Mouse (Mus musculus): ENCODE measurements around the gene Cyp24a1.
"Not testable (repeated sequence)": the region's sequence is repeated elsewhere in the genome, so short reads cannot be mapped to it uniquely, and the experiment has no call there.

The Cyp24a1 gene

DNA sequence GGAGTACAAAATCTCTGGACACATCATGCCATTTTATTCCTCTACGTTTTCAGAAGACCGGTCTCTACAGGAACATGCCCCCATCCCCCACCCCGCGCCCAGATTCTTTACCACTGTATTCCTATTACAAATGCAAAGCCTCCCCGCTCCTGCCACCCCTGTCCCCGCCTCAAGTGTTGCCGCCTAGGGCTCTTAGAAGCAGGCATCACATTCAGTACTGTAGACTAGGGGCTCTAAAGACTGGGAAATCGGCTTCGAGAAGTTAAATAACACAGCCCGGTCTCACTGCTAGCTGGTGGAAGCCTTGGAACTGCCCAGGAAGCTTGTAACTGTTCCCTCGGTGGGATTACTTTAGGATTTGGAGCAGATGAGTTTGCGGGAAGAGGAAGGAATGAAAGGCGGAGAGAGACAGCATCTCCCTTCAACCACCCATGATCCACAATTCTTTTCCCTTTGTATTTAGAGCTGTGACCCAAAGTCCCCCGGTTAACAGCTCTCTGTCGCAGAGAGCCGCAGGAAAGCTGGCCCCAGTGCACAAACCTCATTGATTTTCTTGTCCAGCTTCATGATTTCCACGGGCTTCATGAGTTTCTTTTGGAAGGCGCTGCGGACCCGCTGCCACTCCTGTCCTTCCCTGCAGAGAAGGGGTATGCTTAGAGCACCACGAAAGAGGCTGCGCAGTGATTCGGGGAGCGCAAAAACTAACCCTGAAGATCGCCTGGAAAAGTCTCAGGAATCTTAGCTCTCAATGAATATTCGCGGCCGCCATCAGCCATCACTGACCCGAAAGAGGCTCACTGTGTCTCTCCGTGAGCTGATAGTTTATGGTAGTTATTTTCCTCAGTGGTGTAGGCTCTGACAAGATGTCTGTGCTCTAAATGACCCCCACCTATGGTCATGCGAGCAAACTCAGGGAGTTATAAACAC lies 1.9 kb downstream of the Cyp24a1 start:
- no peak for DNase-seq (ENCODE audit: low spot score)

DNA sequence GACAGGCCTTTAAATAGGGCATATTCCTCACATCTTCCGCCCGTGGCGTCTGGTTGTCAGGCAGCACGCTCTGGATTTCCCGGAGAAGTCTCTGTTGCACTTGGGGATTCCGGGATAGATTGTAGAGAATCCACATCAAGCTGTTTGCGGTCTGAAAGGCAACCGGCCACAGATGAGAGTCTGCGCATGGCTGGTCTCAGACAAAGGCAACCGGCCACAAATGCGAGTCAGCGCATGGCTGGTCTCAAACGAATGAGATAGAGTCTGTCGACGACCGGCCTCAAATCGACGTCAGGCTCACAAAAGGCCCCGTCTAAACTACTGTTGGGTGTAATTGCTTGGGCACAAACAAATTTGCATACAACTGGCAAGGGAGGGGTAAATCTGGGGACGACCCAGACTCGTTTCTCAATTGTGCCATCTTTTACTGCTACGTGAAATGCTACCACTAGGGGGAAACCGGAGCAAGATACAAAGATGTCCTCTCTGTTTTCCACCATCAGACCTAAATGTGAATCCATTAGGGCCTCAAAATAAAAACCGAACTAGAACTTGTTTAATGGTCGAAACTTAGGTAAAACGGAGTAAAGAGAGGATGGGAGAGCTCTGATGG lies 8.9 kb downstream of the Cyp24a1 start:
- DNase-seq (ENCODE audit: low spot score), result no peak

DNA sequence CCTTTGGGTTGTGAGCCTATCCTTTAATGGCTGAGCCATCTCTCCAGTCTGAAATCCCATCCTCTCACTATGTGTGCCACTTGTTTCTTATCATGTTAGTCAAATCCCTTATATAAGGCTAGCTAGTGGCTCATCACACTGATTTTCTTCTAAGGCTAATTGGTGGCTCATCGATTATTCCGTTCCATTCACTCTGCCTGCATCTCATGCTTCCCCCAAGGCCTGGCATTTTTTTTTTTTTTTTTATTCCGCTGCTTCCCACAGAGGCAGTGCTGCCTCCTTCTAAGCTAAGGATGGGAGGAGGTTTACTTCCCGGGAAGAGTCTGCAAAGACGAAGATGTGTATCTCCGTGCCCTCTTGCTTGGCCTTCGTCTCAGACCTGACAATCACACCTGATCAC lies 9.7 kb downstream of the Cyp24a1 start:
- no peak for DNase-seq (ENCODE audit: low spot score)

DNA sequence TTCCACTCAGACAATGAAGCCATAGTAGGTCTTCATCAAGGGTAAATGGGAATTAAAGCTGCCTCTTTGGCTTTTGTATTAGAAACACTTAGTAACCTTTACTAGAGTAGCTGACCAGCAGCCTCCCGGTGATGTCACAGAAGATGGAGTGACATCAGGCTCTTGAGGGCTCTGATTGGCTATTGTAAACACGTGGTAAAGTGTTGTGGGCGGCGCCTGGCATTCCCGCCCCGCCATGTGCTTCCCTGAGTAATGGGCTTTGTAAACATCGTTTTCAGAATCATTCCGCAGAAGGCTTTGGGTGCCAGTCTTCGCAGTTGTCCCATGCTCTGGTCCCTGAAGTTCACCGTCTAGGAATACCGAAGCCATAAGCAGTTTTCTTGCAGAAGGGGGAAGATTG lies 13.0 kb downstream of the Cyp24a1 start:
- DNase-seq (ENCODE audit: low spot score), result no peak

DNA sequence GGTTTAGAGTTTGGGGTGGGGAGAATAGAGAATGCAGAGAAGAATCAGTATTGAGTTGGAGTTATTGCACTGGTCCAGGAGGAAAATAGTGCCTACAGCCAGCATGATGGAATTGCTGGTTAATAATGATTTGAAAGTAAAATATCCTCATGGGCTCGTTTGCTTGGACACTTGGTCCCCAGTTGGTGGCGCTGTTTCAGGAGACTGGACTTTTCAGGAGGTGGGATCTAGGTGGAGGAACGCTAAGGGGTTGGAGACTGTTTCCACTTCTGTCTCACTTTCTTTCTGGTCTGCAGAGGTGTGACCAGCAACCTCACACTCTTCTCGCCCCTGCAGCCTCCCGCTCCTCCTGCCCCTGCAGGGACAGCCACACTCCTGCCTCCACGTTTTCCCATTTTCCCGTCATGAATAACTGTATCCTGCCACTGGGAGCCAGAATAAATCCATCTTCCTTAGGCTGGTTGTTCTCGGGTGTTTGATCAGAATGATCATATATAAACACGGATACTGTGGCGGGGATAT lies 14.9 kb downstream of the Cyp24a1 start:
- no peak for DNase-seq (ENCODE audit: low spot score)

DNA sequence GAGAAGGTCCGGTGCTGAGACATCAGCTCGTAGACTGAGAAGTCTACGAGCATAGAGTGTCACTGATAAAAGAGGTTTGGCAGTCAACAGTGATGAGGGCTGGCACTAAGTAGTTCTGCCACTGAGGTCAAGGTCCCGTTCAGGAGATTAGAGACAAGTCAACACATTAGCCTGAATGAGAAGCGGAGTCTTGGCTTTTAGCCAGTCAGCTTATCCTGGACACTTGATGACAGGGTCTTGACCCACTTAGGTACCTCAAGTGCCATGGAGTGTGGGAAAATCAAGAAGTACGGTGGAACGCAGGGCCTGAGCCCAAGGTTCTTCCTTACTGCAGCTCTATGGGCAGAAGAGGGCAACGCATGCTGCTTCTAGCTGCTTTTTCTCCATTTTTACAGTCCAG lies 20.3 kb downstream of the Cyp24a1 start:
- DNase-seq (ENCODE audit: low spot score), result no peak

DNA sequence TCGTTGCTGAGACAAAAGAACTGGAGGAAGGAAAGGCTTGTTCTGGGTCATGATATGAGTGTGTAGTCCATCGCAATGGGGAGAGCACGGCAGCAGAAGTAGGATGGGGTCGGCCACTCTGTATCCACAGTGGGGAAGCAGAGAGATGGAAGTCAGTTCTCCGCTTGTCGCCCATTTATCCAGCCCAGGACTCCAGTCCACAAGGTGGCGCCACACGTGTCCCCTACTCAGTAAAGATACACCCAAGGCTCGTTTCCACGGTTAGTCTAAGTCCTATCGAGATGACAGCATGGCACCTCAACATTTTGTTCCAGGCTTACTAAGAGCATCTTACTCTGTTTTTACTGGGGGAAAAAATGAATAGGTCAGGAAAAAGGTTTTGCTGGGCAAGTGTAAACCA lies 20.7 kb downstream of the Cyp24a1 start:
- DNase-seq (ENCODE audit: low spot score), result peak; percentile 4

DNA sequence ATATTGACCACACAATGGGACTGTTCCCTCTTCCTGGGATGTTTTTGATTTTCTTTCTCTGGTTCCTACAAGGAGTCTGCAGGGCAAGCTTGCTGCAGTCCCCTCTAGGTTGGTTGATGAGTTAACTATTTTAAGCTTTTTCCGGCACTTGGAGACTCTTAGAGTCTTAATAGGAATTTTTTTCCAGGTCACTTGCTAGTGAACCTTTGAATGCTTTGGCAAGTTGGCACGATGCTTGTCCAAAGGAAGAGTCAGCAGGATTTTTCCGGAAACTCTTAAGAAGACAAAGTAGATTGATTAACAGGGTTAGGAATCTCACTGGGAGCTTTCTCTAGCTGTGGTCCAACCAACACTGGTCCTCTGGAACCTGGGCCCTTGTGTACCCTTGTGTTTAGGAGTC lies 21.8 kb downstream of the Cyp24a1 start:
- DNase-seq (ENCODE audit: low spot score), result no peak

DNA sequence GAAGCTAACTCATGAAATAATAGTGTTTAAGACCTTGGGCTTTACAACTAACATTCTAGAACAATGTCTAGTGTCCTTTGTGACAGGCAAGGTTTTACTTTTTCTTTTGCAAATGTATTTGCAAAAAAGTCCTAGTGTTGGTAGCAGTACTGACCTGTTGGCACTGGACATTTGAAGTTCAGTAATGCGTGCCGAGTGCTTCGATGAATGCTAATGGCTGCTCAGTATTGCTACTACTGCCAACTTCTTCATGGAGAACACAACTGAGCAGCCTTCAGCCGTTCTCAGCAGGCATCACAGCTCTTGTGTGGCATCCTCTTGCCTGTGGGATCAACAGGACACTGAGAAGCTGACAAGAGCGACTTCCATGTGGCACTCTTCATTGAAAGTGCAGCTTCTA lies 22.8 kb downstream of the Cyp24a1 start:
- no peak for DNase-seq (ENCODE audit: low spot score)

DNA sequence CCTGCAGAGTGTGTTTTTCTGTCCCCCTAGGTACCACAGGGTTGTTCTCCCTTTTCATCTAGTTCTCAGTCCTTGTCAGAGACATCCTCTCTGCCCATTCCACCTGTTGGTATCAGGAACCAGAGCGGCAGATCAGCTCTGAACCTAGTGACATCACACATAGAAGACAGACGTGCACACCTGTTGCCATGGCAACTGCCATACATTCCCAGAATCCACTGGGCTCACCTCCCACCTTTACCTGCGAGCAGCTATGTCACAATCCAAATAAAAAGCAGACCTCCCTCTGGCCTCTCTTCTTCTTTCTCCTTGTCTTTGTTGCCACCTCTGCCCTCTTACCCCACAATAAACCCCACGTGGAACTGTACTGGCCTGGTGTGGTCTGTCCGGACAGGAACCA lies 26.4 kb downstream of the Cyp24a1 start:
- DNase-seq (ENCODE audit: low spot score), result no peak

DNA sequence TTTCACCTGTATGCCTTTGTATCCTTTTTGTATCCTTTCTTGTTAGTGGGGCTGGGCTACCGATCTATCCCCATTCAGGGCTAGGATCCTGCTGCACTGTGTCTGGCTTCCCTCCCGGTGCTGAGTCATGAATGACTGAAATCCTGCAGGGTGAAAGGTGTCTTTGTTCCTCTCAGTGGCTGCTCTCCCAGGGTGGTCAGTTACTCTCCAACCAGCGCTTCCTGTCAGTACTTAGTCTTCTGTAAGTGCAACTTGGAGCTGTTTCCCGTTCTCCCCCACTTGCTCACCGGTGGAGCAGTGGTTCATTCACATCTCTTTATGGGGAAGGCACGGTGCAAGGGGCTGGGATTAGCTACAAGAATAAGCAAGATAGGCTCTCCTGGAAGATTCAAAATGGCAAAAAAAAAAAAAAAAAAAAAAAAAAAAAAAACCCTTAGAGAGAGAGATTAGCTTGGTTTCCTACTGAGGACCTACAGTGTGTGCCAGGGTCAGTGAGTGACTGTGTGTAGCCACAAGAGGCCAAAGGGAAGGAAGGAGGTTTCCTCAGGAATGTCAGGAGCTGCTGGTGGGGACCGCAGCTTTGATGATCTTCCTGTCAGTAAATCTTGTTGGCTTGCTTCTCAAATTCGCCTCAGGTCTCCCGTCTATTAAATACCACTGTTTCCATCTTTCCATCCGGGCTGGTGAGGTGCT lies 27.2 kb downstream of the Cyp24a1 start:
- DNase-seq (ENCODE audit: low spot score), result no peak

DNA sequence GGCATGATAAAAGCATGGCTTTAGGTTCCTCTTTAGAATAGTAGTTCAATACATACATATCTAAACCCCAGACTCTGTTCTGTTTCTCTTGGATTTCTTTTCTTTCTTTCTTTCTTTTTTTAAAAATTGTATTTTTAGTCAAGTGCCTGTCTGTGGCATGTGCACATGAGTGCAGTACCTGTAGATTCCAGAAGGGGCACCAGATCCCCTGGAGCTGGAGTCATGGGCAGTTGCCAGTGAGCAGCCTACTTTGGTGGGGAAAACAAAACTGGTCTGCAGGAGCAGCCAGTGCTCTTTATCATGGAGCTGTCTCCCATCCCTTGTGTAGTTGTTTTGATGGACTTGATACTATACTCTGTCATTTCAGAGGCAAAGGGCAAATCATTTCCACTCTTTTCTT lies 28.9 kb downstream of the Cyp24a1 start:
- DNase-seq (ENCODE audit: low spot score), result peak; percentile 5

DNA sequence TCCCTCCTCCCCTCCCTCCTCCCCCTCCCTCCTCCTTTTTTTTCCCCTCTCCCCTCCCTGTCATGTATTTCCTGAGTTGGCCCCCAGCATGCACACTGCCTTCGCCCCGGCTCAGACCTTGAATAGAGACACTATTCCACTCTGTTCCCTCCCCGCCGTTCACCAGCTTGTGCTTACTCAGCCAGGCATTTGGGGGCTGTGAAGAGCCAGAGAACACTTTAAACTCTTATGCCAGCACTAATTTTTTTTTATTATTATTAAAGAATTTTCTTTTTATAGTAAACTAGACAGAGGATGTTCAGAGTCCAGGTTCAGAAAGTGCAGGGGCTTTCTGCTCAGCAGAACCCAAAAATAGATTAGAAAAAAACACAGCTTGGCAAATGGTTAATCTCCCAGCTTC lies 32.1 kb downstream of the Cyp24a1 start:
- DNase-seq (ENCODE audit: low spot score), result no peak

DNA sequence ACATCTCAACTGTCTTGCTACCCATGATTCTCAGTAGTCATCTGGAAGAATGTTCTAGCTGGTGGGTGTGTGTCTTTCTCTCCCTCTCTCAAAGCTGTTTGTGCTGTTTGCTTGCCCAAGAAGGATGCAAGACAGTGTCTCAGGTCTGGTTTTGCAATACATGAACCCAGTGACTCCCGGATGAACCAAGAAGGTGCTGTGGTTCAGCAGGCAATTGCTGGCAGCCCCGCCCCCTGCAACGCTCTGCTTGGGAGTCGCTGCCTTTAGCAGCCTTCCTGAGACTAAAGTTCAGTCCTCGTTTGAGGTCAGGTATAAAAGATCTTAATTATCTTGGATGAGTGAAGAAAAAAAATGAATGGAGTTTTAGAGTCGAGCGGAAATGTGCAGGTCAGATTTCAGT lies 35.3 kb downstream of the Cyp24a1 start:
- DNase-seq (ENCODE audit: low spot score), result no peak

DNA sequence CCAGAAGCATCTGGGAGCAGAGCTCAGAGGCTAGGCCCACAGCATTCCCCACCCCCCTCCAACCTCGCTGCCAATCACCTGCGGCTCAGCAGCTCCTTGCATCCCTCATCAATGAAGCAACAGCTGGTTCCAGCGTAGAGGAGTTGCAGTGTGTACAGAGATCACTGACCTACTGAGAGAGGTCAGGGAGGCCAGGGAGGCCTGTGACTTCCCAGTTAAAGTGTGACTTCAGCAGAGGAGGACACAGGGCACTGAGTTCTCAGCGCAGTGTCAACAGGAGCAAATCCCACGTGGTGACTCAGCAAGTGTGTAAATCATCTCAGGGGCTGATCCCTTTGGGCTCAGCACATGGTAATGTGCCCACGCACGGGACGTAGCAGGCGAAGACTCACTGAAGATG lies 37.1 kb downstream of the Cyp24a1 start:
- no peak for DNase-seq (ENCODE audit: low spot score)

DNA sequence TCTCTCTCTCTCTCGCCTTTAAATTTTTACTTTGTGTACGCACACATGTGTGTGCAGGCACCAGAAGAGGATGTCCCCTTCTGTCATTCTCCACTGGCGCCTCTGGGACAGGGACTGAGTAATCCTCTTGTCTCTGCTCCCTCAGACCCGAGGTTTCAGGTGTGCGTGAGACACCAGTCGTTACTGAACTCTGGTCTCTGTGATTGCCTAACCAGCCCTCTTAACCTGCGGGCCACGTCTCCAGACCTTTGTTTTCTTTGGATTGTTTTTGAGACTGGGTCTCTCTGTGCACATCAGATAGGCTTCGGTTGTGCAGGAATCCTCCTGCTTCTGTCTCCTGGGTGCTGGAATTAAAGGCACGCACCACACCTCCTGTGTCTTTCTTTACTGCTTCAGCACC lies 37.8 kb downstream of the Cyp24a1 start:
- DNase-seq (ENCODE audit: low spot score), result no peak

DNA sequence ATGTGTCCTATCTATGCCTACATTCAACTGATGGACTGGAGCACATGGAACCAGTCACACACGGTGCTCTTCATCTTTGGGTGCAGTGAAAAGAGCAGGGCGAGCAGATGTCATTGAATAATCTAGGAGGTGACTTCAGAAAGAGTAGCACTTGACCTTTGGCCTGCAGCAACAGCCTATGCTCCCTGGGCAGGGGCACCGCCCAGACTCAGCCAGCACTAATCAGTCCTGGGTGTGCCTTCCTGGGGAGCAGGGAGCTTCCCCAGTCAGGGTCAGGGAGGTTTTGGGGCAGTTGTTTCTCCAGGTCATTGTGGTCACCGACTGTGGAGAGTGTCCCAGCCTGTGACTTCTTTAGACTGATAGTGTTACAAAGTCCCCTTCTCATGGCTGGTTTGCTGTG lies 43.1 kb downstream of the Cyp24a1 start:
- not testable (repeated sequence) for DNase-seq (ENCODE audit: low spot score)

DNA sequence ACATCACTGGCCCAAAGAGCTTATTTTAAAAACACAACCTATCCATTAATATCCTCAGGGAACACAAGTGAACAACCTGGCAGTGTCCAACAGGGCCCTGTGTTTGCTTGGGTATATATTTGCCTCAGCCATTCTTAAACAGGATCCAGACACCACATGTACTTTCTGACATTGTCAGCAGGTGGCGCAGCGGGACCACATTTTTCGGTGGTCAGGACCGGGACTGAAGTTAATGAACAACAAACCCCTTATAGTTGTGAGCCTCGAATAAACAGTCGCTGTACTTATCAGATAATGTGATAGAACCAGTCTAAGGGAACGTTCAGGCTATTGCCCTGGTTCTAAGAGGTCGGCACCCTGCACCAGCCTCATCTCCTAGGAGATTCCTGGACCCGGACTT lies 46.0 kb downstream of the Cyp24a1 start:
- DNase-seq (ENCODE audit: low spot score), result peak; percentile 44

DNA sequence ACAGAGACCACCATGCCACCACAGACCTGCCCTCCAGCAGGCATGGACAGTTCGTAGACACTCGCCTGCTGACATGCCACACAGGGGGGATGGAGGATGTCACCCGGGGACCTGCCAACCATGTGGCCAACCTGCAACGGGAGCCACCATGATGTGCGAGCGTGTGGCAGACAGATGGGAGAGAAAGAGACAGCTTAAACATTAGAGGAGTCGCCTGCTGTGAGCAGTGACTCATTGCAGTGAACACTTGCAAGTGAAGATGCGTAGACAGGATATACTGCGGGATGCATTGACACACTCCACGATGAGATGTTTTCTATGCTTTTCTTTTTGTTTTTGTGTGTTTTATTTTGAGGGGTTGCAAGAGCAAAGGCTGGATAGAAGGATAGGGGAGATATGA lies 49.3 kb downstream of the Cyp24a1 start:
- DNase-seq (ENCODE audit: low spot score), result no peak

DNA sequence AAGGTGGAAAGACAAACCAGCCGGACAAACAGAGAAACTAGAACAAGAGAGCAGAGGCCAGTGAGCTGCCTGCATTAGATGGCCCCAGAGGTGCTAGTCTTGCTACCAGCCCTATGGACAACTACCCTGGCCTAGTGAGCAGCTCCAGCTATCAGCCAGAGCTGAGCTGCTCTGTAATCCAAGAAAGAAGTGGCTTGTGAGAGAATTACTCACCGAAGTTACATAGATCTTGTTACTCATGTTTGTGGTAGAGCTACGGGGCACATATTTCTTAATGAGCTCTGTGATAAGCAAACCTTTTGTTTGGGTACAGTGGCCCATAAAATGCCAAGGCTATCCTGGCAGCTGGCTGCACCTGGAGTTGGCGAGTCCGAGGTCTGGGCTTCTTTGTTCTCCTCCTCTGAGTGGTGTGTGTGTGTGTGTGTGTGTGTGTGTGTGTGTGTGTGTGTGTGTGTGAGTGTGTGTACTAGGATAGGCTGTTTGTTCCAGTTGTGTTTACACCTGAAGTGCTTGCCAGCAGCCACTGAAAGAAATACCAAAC lies 50.0 kb downstream of the Cyp24a1 start:
- no peak for DNase-seq (ENCODE audit: low spot score)

DNA sequence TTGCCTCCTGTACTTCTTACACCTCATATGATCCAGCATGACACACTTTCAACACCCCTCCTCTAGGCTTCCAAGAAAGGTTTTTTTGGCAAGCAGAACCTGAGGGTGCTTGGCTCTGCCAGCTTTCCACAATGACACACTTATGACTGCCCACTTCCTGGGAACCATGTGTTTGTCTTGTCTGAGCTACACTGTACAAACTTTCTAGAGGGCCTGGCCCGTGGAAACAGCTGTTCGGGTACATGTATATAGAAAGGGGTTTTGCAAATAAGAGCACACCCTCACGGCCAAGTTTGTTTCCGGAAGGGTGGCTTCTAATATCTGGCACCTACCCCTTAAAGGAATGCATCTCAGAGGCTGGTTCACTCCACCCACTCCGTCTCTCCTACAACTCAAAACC lies 51.1 kb downstream of the Cyp24a1 start:
- no peak for DNase-seq (ENCODE audit: low spot score)

DNA sequence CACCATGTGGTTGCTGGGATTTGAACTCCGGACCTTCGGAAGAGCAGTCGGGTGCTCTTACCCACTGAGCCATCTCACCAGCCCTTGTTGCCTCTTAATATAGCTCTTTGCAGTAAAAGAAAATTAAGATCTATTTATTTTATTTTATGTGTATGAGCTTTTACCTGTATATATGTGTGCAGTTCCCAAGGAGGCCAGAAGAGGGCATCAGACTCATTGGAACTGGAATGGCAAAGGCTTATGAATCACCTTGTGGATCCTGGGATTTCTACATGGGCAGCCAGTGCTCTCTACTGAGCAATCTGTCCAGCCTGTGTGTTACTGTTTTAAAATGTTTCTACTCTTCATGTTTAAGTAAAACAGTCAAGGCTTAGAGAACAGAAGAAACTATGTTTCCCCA lies 54.4 kb downstream of the Cyp24a1 start:
- DNase-seq (ENCODE audit: low spot score), result peak; percentile 22

DNA sequence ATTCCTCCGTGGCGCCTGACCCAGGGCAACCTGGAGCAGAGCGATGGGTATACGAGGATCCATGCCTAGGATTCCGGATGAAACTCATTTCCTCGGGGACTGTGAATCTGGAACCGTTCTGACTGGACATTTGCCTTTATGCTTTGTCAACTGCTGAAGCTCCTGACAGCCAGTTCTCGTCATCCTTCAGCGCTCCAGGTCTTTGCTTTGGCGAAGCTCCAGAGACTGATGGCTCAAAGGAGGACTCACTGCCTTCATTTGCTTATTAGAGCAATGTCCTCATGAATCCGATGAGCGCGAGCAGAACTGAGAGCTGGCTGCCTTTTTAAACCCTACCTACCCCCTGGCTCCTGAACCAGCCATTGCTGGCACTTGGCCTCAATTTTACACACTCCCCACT lies 58.2 kb downstream of the Cyp24a1 start:
- no peak for DNase-seq (ENCODE audit: low spot score)
